Mouse (Mus musculus) forebrain, postnatal 0 days (tissue): ENCODE data around the gene Hist1h1d. TPM values are rescaled to one million over a fixed set of nuclear protein-coding genes. Genes with fewer than 3 reads are reported as not detected.
"Not testable (repeated sequence)": the region's sequence is repeated elsewhere in the genome, so short reads cannot be mapped to it uniquely, and the experiment has no call there.

Experiments
- ATAC-seq: fragments of 200-750 bp; cut with Nextera tagmentation; 2 replicates; pipeline ENCODE4 v1.8.0; 2017; ENCODE audit warnings: mild to moderate bottlenecking, moderate library complexity
- DNase-seq: peaks from one replicate; pipeline ENCODE4 v3.0.0-alpha.2; 2015
- H3K27ac ChIP-seq: fragments of 300-500 bp; sonication (generic); 2 replicates; pipeline ENCODE4 v1.5.1; 2014; ENCODE audit warnings: low read depth, mild to moderate bottlenecking, antibody characterized with exemption, low read length, moderate library complexity, mixed read lengths
- H3K27me3 ChIP-seq: fragments of 300-500 bp; sonication (generic); 2 replicates; pipeline ENCODE4 v1.6.1; 2014; ENCODE audit warnings: mild to moderate bottlenecking, low read length, mixed read lengths; ENCODE audit not compliant: insufficient read depth
- H3K36me3 ChIP-seq: fragments of 300-500 bp; sonication (generic); 2 replicates; pipeline ENCODE4 v1.6.1; 2014; ENCODE audit warnings: mild to moderate bottlenecking, moderate library complexity; ENCODE audit not compliant: insufficient read depth
- H3K4me1 ChIP-seq: fragments of 300-500 bp; sonication (generic); 2 replicates; pipeline ENCODE4 v1.6.1; 2014; ENCODE audit warnings: antibody characterized with exemption; ENCODE audit not compliant: insufficient read depth
- H3K4me2 ChIP-seq: fragments of 300-500 bp; sonication (generic); 2 replicates; pipeline ENCODE4 v1.6.1; 2014; ENCODE audit warnings: low read depth, mild to moderate bottlenecking, moderate library complexity
- H3K4me3 ChIP-seq: fragments of 300-500 bp; sonication (generic); 2 replicates; pipeline ENCODE4 v1.5.1; 2014; ENCODE audit warnings: low read depth, low read length, mixed read lengths
- H3K9ac ChIP-seq: fragments of 300-500 bp; sonication (generic); 2 replicates; pipeline ENCODE4 v1.6.1; 2014; ENCODE audit warnings: mild to moderate bottlenecking
- H3K9me3 ChIP-seq: fragments of 300-500 bp; sonication (generic); 2 replicates; pipeline ENCODE4 v1.6.1; 2016; ENCODE audit warnings: low read length
- CTCF ChIP-seq: sonication (generic); IDR thresholded peaks from 2 replicates; pipeline ENCODE4 v1.5.1; 2016; ENCODE audit warnings: antibody characterized with exemption, control low read depth, low read depth
- WGBS: fragments of 180-500 bp; shearing (Covaris S2); extraction: QIAGEN DNeasy Blood & Tissue Kit; methylation state at CpG from one replicate; pipeline ENCODE4 v1.1.7; 2014; 5-methylcytosine and 5-hydroxymethylcytosine counted together
- polyA plus RNA-seq: library from polyadenylated mRNA; unstranded; fragments of >200 nt; fragmentation: Nextera tagmentation; extraction: Ambion mirVana; gene quantifications from 2 replicates; pipeline ENCODE4 v1.2.1, GENCODE M21; 2015
- total RNA-seq: library from RNA; depleted of rRNA; stranded (reverse); fragments of >200 nt; gene quantifications from 2 replicates; pipeline ENCODE4 v1.2.3, GENCODE M21; 2014

The Hist1h1d gene
- total and polyA plus RNA-seq, 2 experiments from 2014 or later, result 0.12 to 48.5 TPM

- peak; percentile 90 for ATAC-seq
- Histone ChIP-seq H3K27me3 (no peaks in the 10 kb centered on the region), H3K36me3 (no peaks in the 10 kb centered on the region), H3K9ac (peak within 1 kb of the TSS; percentile 60), H3K4me1 (peaks cover 20% of the 10 kb centered on the region), H3K4me2 (peak within 1 kb of the TSS; percentile 67), H3K27ac (peak within 1 kb of the TSS; percentile 93), H3K4me3 (peak within 1 kb of the TSS; percentile 36), H3K9me3 (no peaks in the 10 kb centered on the region)
- TF ChIP-seq CTCF, result no peak
- under 1% methylated on average over 18 of the region's 18 CpGs for WGBS
- peak; percentile 93 for DNase-seq
These were observed 18.0 kb downstream of the Hist1h1d start, which contains the start of the genes Hist1h2ae and Hist1h2bg for GRCm38 (mm10) chr13:23571022-23571503. Hist1h2ae (minus strand) TSS chr13:23571220. Hist1h2bg (plus strand) TSS chr13:23571396.

GRCm38 (mm10) chr13:23571504-23572217 is 18.6 kb downstream of the Hist1h1d start:
- H3K4me2 ChIP-seq, result peak overlapping the region; percentile 67
- WGBS, result 1% methylated on average over 13 of the region's 34 CpGs
- peak overlapping the region; percentile 36 for H3K4me3 ChIP-seq
- H3K36me3 ChIP-seq, ATAC-seq, H3K9me3 ChIP-seq, H3K27me3 ChIP-seq: not testable (repeated sequence)
- peak overlapping the region; percentile 53 for H3K9ac ChIP-seq
- peak overlapping the region; percentile 93 for H3K27ac ChIP-seq
- H3K4me1 ChIP-seq, result peaks cover 25% of the 10 kb centered on the region
- DNase-seq, result peak; percentile 51

- DNase-seq, result no peak
- no peak for ATAC-seq
- Histone ChIP-seq H3K4me3 (peak overlapping the region; percentile 36), H3K9me3 (no peaks in the 10 kb centered on the region), H3K27ac (peak overlapping the region; percentile 75), H3K4me1 (peaks cover 27% of the 10 kb centered on the region), H3K4me2 (peak overlapping the region; percentile 67), H3K36me3 (no peaks in the 10 kb centered on the region), H3K9ac (peak overlapping the region; percentile 53), H3K27me3 (no peaks in the 10 kb centered on the region)
- 29% methylated on average over 2 of the region's 2 CpGs for WGBS
- no peak for TF ChIP-seq CTCF
These were observed 19.4 kb downstream of the Hist1h1d start for GRCm38 (mm10) chr13:23572218-23573033.

GRCm38 (mm10) chr13:23573034-23573897 is 20.2 kb downstream of the Hist1h1d start:
- H3K9me3 ChIP-seq, DNase-seq, ATAC-seq, H3K27me3 ChIP-seq, H3K36me3 ChIP-seq: not testable (repeated sequence)
- peak overlapping the region; percentile 66 for H3K27ac ChIP-seq
- peaks cover 27% of the 10 kb centered on the region for H3K4me1 ChIP-seq
- peak overlapping the region; percentile 36 for H3K4me3 ChIP-seq
- H3K4me2 ChIP-seq, result peak overlapping the region; percentile 67
- 11% methylated on average over 18 of the region's 20 CpGs for WGBS
- peak overlapping the region; percentile 48 for H3K9ac ChIP-seq

GRCm38 (mm10) chr13:23573898-23574524 is 20.9 kb downstream of the Hist1h1d start, which contains the start of the genes Hist1h2bf and Hist1h2ad:
Hist1h2bf (minus strand) TSS chr13:23574196.
Hist1h2ad (plus strand) TSS chr13:23574381.
- DNase-seq (peak; percentile 98), ATAC-seq (peak; percentile 89)
- Histone ChIP-seq H3K4me3 (peak within 1 kb of the TSS; percentile 38), H3K4me1 (peaks cover 27% of the 10 kb centered on the region), H3K9ac (peak within 1 kb of the TSS; percentile 48), H3K27ac (peak within 1 kb of the TSS; percentile 78), H3K4me2 (peak within 1 kb of the TSS; percentile 67)
- WGBS, result under 1% methylated on average over 34 of the region's 42 CpGs
- H3K27me3 ChIP-seq, H3K9me3 ChIP-seq, H3K36me3 ChIP-seq: not testable (repeated sequence)

GRCm38 (mm10) chr13:23574546-23575170 is 21.6 kb downstream of the Hist1h1d start:
- peak overlapping the region; percentile 78 for H3K27ac ChIP-seq
- H3K4me1 ChIP-seq, result peaks cover 27% of the 10 kb centered on the region
- not testable (repeated sequence) for H3K36me3 ChIP-seq, H3K9ac ChIP-seq, H3K9me3 ChIP-seq, DNase-seq, H3K27me3 ChIP-seq
- ATAC-seq, result peak; percentile 3
- WGBS, result under 1% methylated on average over 5 of the region's 39 CpGs
- H3K4me2 ChIP-seq, result peak overlapping the region; percentile 67
- peak overlapping the region; percentile 38 for H3K4me3 ChIP-seq
